In the genomic region with DNA sequence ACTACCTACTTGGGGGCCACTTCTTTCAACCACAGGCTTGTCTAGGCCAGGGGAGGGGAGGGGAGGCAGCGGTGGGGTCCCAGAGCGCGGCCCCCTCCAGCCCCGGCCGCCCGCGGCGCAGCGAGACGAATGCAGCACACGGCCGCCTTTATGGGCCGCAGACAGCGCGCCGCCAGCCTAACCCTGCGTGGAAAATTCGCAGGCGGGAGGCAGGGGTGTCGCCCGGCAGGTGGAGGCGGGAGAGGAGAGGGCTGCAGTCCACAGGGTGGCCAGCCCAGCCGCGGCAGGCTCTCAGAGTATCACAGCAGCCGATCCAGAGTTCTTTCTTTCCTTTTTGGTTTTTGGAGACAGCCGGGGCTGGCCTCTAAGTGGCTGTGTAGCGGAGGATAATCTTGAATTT, we compare ENCODE assay signal across 10 mouse cellular contexts. TPM values are rescaled to one million over a fixed set of nuclear protein-coding genes. Genes with fewer than 3 reads are reported as not detected.
DNase-seq lines count a peak whose midpoint lies in the region; ATAC-seq lines count a peak whose summit lies in the region.
"Had no signal": no experiment of that assay in that cellular context is flagged by ENCODE, and none has a peak within 500 bp of the region (broad histone marks: within the 10 kb centered on the region; RNA-seq: fewer than 3 reads in every experiment).

No protein-coding gene starts in this region.

- no peak overlapping the region; the same call in 1 of the 2 replicates for H3K4me3 ChIP-seq in kidney, embryonic 14.5 days (ENCODE audit: low read length)
- peak overlapping the region; percentile 21 for H3K4me3 ChIP-seq in embryonic facial prominence, embryonic 14.5 days (ENCODE audit: low read depth, low read length)
- H3K4me3 ChIP-seq in intestine, embryonic 15.5 days (replicated peaks), result peak overlapping the region; percentile 18; the same call in 1 of the 2 replicates
- peak overlapping the region; percentile 16; the same call in 1 of the 2 replicates for H3K4me3 ChIP-seq in midbrain, embryonic 15.5 days

- peaks cover 22% of the 10 kb centered on the region for H3K4me1 ChIP-seq in kidney, embryonic 14.5 days (ENCODE audit: control insufficient read depth, insufficient read depth, low read length)
- H3K4me1 ChIP-seq in embryonic facial prominence, embryonic 14.5 days (ENCODE audit: control insufficient read depth, insufficient read depth, low read length), result peaks cover 42% of the 10 kb centered on the region
- peaks cover 27% of the 10 kb centered on the region for H3K4me1 ChIP-seq in intestine, embryonic 15.5 days (replicated peaks)
- H3K4me1 ChIP-seq in midbrain, embryonic 15.5 days, result peaks cover 10% of the 10 kb centered on the region

- DNase-seq in kidney, adult 9 months, result no peak
- DNase-seq in embryonic facial prominence, embryonic 14.5 days (ENCODE audit: low spot score), result peak; percentile 71
- no peak for DNase-seq in layer of hippocampus, adult 8-10 months (ENCODE audit: low spot score in 2 of 2)
- no peak for DNase-seq in frontal cortex, postnatal 36 days (ENCODE audit: low spot score in 2 of 2)
- DNase-seq: adrenal gland, postnatal 25 days; thymus, postnatal 25 days had no signal

- peak overlapping the region; percentile 42 for H3K4me2 ChIP-seq in kidney, embryonic 14.5 days (replicated peaks; ENCODE audit: low read depth, low read length)
- peak overlapping the region; percentile 49 for H3K4me2 ChIP-seq in embryonic facial prominence, embryonic 14.5 days (ENCODE audit: low read depth, low read length)
- peak overlapping the region; percentile 53 for H3K4me2 ChIP-seq in intestine, embryonic 15.5 days (replicated peaks)
- peak overlapping the region; percentile 48 for H3K4me2 ChIP-seq in midbrain, embryonic 15.5 days

- ATAC-seq in kidney, embryonic 14.5 days (ENCODE audit: low FRiP score, low TSS enrichment), result peak; percentile 17; the same call in 1 of the 2 replicates
- ATAC-seq in embryonic facial prominence, embryonic 14.5 days (ENCODE audit: low read depth), result peak; percentile 77
- ATAC-seq in intestine, embryonic 15.5 days, result peak; percentile 17; the same call in 1 of the 2 replicates
- ATAC-seq in midbrain, embryonic 15.5 days (replicated peaks), result no peak
- ATAC-seq in erythroblast, adult 5-6 weeks (replicated peaks; ENCODE audit: low FRiP score, poor library complexity, severe bottlenecking), result no peak

- no peaks in the 10 kb centered on the region for H3K36me3 ChIP-seq in kidney, embryonic 14.5 days (ENCODE audit: control insufficient read depth, insufficient read depth, low read length)
- no peaks in the 10 kb centered on the region for H3K36me3 ChIP-seq in embryonic facial prominence, embryonic 14.5 days (ENCODE audit: control insufficient read depth, insufficient read depth, low read length)
- no peaks in the 10 kb centered on the region for H3K36me3 ChIP-seq in intestine, embryonic 15.5 days
- no peaks in the 10 kb centered on the region for H3K36me3 ChIP-seq in midbrain, embryonic 15.5 days (replicated peaks)

- no peaks in the 10 kb centered on the region for H3K9me3 ChIP-seq in kidney, embryonic 14.5 days (ENCODE audit: control insufficient read depth, low read length)
- no peaks in the 10 kb centered on the region for H3K9me3 ChIP-seq in embryonic facial prominence, embryonic 14.5 days (ENCODE audit: control insufficient read depth, low read length)
- no peaks in the 10 kb centered on the region for H3K9me3 ChIP-seq in intestine, embryonic 15.5 days
- H3K9me3 ChIP-seq in midbrain, embryonic 15.5 days, result no peaks in the 10 kb centered on the region

- H3K9ac ChIP-seq in kidney, embryonic 14.5 days (ENCODE audit: low read depth, low read length), result peak overlapping the region; percentile 47
- peak overlapping the region; percentile 53 for H3K9ac ChIP-seq in embryonic facial prominence, embryonic 14.5 days (ENCODE audit: low read depth, low read length)
- H3K9ac ChIP-seq in intestine, embryonic 15.5 days, result 0 out of 2 replicates have a peak overlapping the region, but pooled peaks have one; percentile 30
- 0 out of 2 replicates have a peak overlapping the region, but pooled peaks have one; percentile 10 for H3K9ac ChIP-seq in midbrain, embryonic 15.5 days

- no peak overlapping the region for H3K27ac ChIP-seq in kidney, embryonic 14.5 days (ENCODE audit: low read depth, low read length)
- peak overlapping the region; percentile 84 for H3K27ac ChIP-seq in embryonic facial prominence, embryonic 14.5 days (replicated peaks; ENCODE audit: low read depth, low read length)
- no peak overlapping the region for H3K27ac ChIP-seq in intestine, embryonic 15.5 days
- H3K27ac ChIP-seq in midbrain, embryonic 15.5 days, result no peak overlapping the region

- 16% methylated on average over 27 of the region's 27 CpGs for WGBS in kidney, embryonic 14.5 days
- 1% methylated on average over 11 of the region's 27 CpGs for WGBS in embryonic facial prominence, embryonic 14.5 days
- WGBS in intestine, embryonic 15.5 days, result 14% methylated on average over 26 of the region's 27 CpGs
- whole genome bisulfite sequencing in midbrain, embryonic 15.5 days, result 14% methylated on average over 27 of the region's 27 CpGs

- H3K27me3 ChIP-seq in kidney, embryonic 14.5 days (ENCODE audit: control insufficient read depth, insufficient read depth, low read length), result no peaks in the 10 kb centered on the region
- no peaks in the 10 kb centered on the region for H3K27me3 ChIP-seq in embryonic facial prominence, embryonic 14.5 days (replicated peaks; ENCODE audit: control insufficient read depth, insufficient read depth, low read length)
- H3K27me3 ChIP-seq in intestine, embryonic 15.5 days (replicated peaks), result 0 out of 2 replicates have a peak, but pooled peaks cover 8% of the 10 kb centered on the region
- 0 out of 2 replicates have a peak, but pooled peaks cover 4% of the 10 kb centered on the region for H3K27me3 ChIP-seq in midbrain, embryonic 15.5 days (replicated peaks)

RNA-seq across cellular contexts. Expression of a gene that starts 21.4 kb away (rescaled TPM):
- polyA plus RNA-seq in kidney, embryonic 14.5 days (2014; fragmentation: Nextera tagmentation; extraction: Ambion mirVana), result 40.4 and 40.8 TPM in 2 replicates
- 64.1 and 69.7 TPM in 2 replicates for polyA plus RNA-seq in embryonic facial prominence, embryonic 14.5 days (2014; fragmentation: Nextera tagmentation; extraction: Ambion mirVana)
- polyA plus RNA-seq in intestine, embryonic 15.5 days (2015; fragmentation: Nextera tagmentation; extraction: Ambion mirVana), result 14.3 and 16.1 TPM in 2 replicates
- 5.1 and 6.4 TPM in 2 replicates for polyA plus RNA-seq in midbrain, embryonic 15.5 days (2015; fragmentation: Nextera tagmentation; extraction: Ambion mirVana)
- 1 to 10 TPM in 1 of 4 experiments, under 1 TPM in 3; 0.28 to 1.1 (median 0.53) TPM for total RNA-seq in layer of hippocampus, adult 8-10 months (2022)
- total RNA-seq in erythroblast, adult 5-6 weeks (2015; ENCODE audit: low replicate concordance), result not detected in 2 replicates
- total RNA-seq in erythroblast, adult 5-6 weeks (2017; ENCODE audit: low replicate concordance), result 0.70 TPM in 1 of 2 replicates, not detected in the other

Comparison
In these comparisons a context has a peak if more than half of its experiments do, and no peak if none do; other contexts are left out.
1. ATAC-seq: peak in kidney, embryonic 14.5 days (single experiment), embryonic facial prominence, embryonic 14.5 days (single experiment) and intestine, embryonic 15.5 days (single experiment); none in midbrain, embryonic 15.5 days (single experiment) and erythroblast, adult 5-6 weeks (single experiment).
2. Peak in every context shown above with its lines, with median percentiles within 50 percentile points of each other: H3K4me2 ChIP-seq and H3K9ac ChIP-seq.